Comparison of ENCODE assay signal across 8 mouse cellular contexts in the genomic region with DNA sequence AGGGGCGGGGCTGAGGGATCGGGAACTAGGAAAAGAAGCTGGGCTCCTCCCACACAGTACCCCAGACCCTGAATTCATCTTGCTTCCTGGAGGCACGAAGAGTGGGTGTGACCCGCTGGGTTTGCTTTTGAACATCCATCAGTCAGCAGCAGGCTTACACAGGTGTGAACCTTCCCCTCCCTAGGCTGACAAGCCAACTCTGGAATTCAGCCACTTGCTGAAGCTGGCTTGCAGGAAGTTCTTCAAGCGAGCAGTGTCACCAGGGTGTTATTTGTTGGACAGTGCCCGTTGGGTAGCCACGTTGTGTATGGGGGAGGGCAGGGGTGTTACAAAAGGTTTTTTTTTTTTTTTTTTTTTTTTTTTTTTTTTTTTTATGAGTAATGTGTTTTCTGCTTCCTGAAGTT.
DNase-seq lines count a peak whose midpoint lies in the region; ATAC-seq and TF ChIP-seq lines count a peak whose summit lies in the region.

No protein-coding gene starts in this region.

- H3K9ac ChIP-seq in lung, embryonic 14.5 days: no peak overlapping the region
- no peak overlapping the region for H3K9ac ChIP-seq in embryonic facial prominence, embryonic 11.5 days (replicated peaks; ENCODE audit: low read length)
- no peak overlapping the region for H3K9ac ChIP-seq in hindbrain, embryonic 15.5 days
- H3K9ac ChIP-seq in midbrain, embryonic 12.5 days (replicated peaks): no peak overlapping the region

- ATAC-seq in lung, embryonic 14.5 days (ENCODE audit: insufficient read depth): peak; percentile 87
- ATAC-seq in embryonic facial prominence, embryonic 11.5 days (replicated peaks; ENCODE audit: insufficient number of reproducible peaks, low FRiP score, low TSS enrichment, low read depth): peak; percentile 56; the same call in 1 of the 2 replicates
- ATAC-seq in hindbrain, embryonic 15.5 days (ENCODE audit: low FRiP score, low read depth): no peak
- ATAC-seq in midbrain, embryonic 12.5 days (ENCODE audit: low FRiP score, low read depth): 0 out of 2 replicates have a peak, but pooled peaks have one; percentile 62

- no peaks in the 10 kb centered on the region for H3K4me1 ChIP-seq in lung, embryonic 14.5 days (ENCODE audit: insufficient read depth)
- no peaks in the 10 kb centered on the region for H3K4me1 ChIP-seq in embryonic facial prominence, embryonic 11.5 days (ENCODE audit: control insufficient read depth, insufficient read depth, low read length)
- H3K4me1 ChIP-seq in hindbrain, embryonic 15.5 days (replicated peaks): peaks cover 5% of the 10 kb centered on the region
- 0 out of 2 replicates have a peak, but pooled peaks cover 4% of the 10 kb centered on the region for H3K4me1 ChIP-seq in midbrain, embryonic 12.5 days

- H3K4me3 ChIP-seq in lung, embryonic 14.5 days (ENCODE audit: low read depth, low read length): peak overlapping the region; percentile 5; the same call in 1 of the 2 replicates
- no peak overlapping the region for H3K4me3 ChIP-seq in embryonic facial prominence, embryonic 11.5 days (ENCODE audit: low read depth, low read length)
- H3K4me3 ChIP-seq in hindbrain, embryonic 15.5 days: no peak overlapping the region
- H3K4me3 ChIP-seq in midbrain, embryonic 12.5 days: no peak overlapping the region

- H3K4me2 ChIP-seq in lung, embryonic 14.5 days: peak overlapping the region; percentile 52
- peak overlapping the region; percentile 7; the same call in 1 of the 2 replicates for H3K4me2 ChIP-seq in embryonic facial prominence, embryonic 11.5 days (ENCODE audit: low read depth, low read length)
- peak overlapping the region; percentile 42 for H3K4me2 ChIP-seq in hindbrain, embryonic 15.5 days
- H3K4me2 ChIP-seq in midbrain, embryonic 12.5 days (replicated peaks): peak overlapping the region; percentile 27

- no peaks in the 10 kb centered on the region for H3K9me3 ChIP-seq in lung, embryonic 14.5 days (ENCODE audit: low read depth, low read length)
- H3K9me3 ChIP-seq in embryonic facial prominence, embryonic 11.5 days (replicated peaks; ENCODE audit: control insufficient read depth, low read length): no peaks in the 10 kb centered on the region
- no peaks in the 10 kb centered on the region for H3K9me3 ChIP-seq in hindbrain, embryonic 15.5 days
- H3K9me3 ChIP-seq in midbrain, embryonic 12.5 days: no peaks in the 10 kb centered on the region

- no peaks in the 10 kb centered on the region for H3K36me3 ChIP-seq in lung, embryonic 14.5 days (ENCODE audit: insufficient read depth)
- H3K36me3 ChIP-seq in embryonic facial prominence, embryonic 11.5 days (replicated peaks; ENCODE audit: control insufficient read depth, insufficient read depth, low read depth, low read length): no peaks in the 10 kb centered on the region
- H3K36me3 ChIP-seq in hindbrain, embryonic 15.5 days: no peaks in the 10 kb centered on the region
- no peaks in the 10 kb centered on the region for H3K36me3 ChIP-seq in midbrain, embryonic 12.5 days

- H3K27ac ChIP-seq in lung, embryonic 14.5 days (ENCODE audit: low read depth): no peak overlapping the region
- no peak overlapping the region for H3K27ac ChIP-seq in embryonic facial prominence, embryonic 11.5 days (replicated peaks; ENCODE audit: low read depth, low read length)
- no peak overlapping the region for H3K27ac ChIP-seq in hindbrain, embryonic 15.5 days (replicated peaks)
- H3K27ac ChIP-seq in midbrain, embryonic 12.5 days (replicated peaks): no peak overlapping the region

- TF ChIP-seq CTCF in lung, embryonic 14.5 days (IDR thresholded peaks at IDR 0.05; ENCODE audit: low read depth): no peak

- 5% methylated on average over 7 of the region's 7 CpGs for WGBS in lung, embryonic 14.5 days
- 24% methylated on average over 7 of the region's 7 CpGs for WGBS in embryonic facial prominence, embryonic 11.5 days
- 16% methylated on average over 7 of the region's 7 CpGs for WGBS in hindbrain, embryonic 15.5 days
- WGBS in midbrain, embryonic 12.5 days: 25% methylated on average over 7 of the region's 7 CpGs

- peak; percentile 69 for DNase-seq in lung, embryonic 14.5 days
- DNase-seq in lung, postnatal 4 days: no peak
- DNase-seq in embryonic facial prominence, embryonic 11.5 days (ENCODE audit: low spot score): peak; percentile 31
- DNase-seq in cerebellum, postnatal 36 days: no peak
- DNase-seq in urinary bladder, adult 2 months (ENCODE audit: low spot score): no peak
- DNase-seq in cerebellum, adult 9-11 months: no peak

- no peaks in the 10 kb centered on the region for H3K27me3 ChIP-seq in lung, embryonic 14.5 days (ENCODE audit: insufficient read depth, low read length)
- H3K27me3 ChIP-seq in embryonic facial prominence, embryonic 11.5 days (ENCODE audit: control insufficient read depth, insufficient read depth, low read length): no peaks in the 10 kb centered on the region
- H3K27me3 ChIP-seq in hindbrain, embryonic 15.5 days: no peaks in the 10 kb centered on the region
- peaks cover 3% of the 10 kb centered on the region; the same call in 1 of the 2 replicates for H3K27me3 ChIP-seq in midbrain, embryonic 12.5 days

Comparison
In these comparisons a context has a peak if more than half of its experiments do, and no peak if none do; other contexts are left out.
1. DNase-seq: peak in lung, embryonic 14.5 days (single experiment) and embryonic facial prominence, embryonic 11.5 days (single experiment); none in lung, postnatal 4 days (0 of 2), cerebellum, postnatal 36 days (0 of 2), urinary bladder, adult 2 months (single experiment) and cerebellum, adult 9-11 months (single experiment).
2. Peak in every context shown above with its lines, with median percentiles within 50 percentile points of each other: H3K4me2 ChIP-seq.